Mouse (Mus musculus): Measurements from ENCODE around the gene Fgf11. TPM values are rescaled to one million over a fixed set of nuclear protein-coding genes. Genes with fewer than 3 reads are reported as not detected.

Fgf11 gene
- polyA plus RNA-seq, 1 experiment: not detected

DNA sequence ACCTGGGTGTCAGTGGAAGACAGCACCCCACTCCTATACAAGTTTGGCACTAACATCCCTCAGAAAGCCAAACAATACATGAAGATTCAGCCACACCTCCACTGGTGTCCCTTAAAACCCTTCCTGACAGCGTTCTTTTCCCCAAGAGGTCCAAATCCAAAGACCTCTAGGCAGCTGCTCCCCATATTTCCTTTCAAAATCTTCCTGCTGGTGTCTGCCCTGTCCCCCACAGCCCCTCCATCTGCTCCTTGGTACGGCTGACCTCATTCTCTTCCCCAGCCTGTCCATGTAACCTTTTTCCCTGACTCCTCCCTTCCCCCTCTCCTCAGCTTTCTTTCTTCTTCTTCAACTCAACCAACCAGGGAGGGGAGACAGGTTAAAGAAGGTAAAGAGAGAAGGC, 21.8 kb upstream of the Fgf11 start:
- TF ChIP-seq POLR2A (IDR thresholded peaks at IDR 0.05; ENCODE audit: insufficient read depth, low read depth, low read length): no peak
- no peak for TF ChIP-seq CTCF (IDR thresholded peaks at IDR 0.05; ENCODE audit: insufficient read depth, low read depth, low read length)
- H3K4me3 ChIP-seq (ENCODE audit: insufficient read depth, low read depth, low read length): no peak overlapping the region
- no peaks in the 10 kb centered on the region for H3K4me1 ChIP-seq (ENCODE audit: control insufficient read depth, insufficient read depth, low read length)
- 87% methylated on average over 2 of the region's 2 CpGs for WGBS
- H3K27ac ChIP-seq (ENCODE audit: insufficient read depth, low read depth, low read length): no peak overlapping the region

DNA sequence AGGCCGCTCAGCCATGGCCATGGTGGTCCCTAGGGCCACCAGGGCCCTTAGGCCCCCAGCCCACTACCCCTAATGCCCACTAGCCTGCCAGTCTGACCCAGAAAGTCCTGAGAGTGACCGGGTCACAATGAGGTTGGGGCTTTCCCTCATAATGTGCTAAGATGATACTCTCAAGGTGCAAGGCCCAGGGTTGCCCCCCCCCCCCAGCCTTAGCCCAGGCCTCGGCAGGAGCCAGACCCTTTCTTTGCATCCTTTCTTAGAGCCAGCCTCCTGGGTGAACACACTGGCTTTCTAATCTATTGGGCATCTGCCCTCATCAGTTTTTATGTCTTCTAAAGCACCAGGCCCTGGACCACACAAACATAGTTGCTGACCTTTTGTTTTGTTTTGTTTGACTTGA, 20.4 kb upstream of the Fgf11 start, which contains the start of gene Spem1:
TSS of gene Spem1 (minus strand) at position 101 of the 400 bp plus-strand sequence.
- Histone ChIP-seq H3K4me1 (ENCODE audit: control insufficient read depth, insufficient read depth, low read length) (no peaks in the 10 kb centered on the region), H3K4me3 (ENCODE audit: insufficient read depth, low read depth, low read length) (no peak within 1 kb of the TSS), H3K27ac (ENCODE audit: insufficient read depth, low read depth, low read length) (no peak within 1 kb of the TSS)
- WGBS: 83% methylated on average over 3 of the region's 3 CpGs
- TF ChIP-seq POLR2A (IDR thresholded peaks at IDR 0.05; ENCODE audit: insufficient read depth, low read depth, low read length): no peak
- TF ChIP-seq CTCF (IDR thresholded peaks at IDR 0.05; ENCODE audit: insufficient read depth, low read depth, low read length): no peak

DNA sequence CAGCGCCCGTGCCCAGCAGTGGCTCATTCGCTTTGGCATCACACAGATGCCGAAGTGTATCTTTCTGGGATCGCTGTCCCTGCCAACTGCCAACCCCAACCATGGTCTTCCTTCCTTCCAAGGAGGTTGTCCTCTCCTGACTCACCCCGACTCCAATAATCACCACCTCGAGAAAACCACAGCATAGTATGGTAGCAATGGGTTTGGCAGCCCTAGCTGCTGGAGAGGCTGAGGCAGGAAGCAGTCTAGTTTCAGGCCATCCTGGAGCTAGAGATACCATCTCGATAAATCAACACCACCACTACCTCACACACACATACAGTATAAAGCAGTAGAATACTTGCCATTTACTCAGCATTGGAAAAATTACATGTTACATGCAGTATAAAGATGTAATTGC, 17.2 kb upstream of the Fgf11 start:
- 93% methylated on average over 8 of the region's 8 CpGs for WGBS
- H3K4me3 ChIP-seq (ENCODE audit: insufficient read depth, low read depth, low read length): no peak overlapping the region
- no peaks in the 10 kb centered on the region for H3K4me1 ChIP-seq (ENCODE audit: control insufficient read depth, insufficient read depth, low read length)
- H3K27ac ChIP-seq (ENCODE audit: insufficient read depth, low read depth, low read length): no peak overlapping the region
- TF ChIP-seq POLR2A (IDR thresholded peaks at IDR 0.05; ENCODE audit: insufficient read depth, low read depth, low read length) (no peak), CTCF (IDR thresholded peaks at IDR 0.05; ENCODE audit: insufficient read depth, low read depth, low read length) (no peak)

DNA sequence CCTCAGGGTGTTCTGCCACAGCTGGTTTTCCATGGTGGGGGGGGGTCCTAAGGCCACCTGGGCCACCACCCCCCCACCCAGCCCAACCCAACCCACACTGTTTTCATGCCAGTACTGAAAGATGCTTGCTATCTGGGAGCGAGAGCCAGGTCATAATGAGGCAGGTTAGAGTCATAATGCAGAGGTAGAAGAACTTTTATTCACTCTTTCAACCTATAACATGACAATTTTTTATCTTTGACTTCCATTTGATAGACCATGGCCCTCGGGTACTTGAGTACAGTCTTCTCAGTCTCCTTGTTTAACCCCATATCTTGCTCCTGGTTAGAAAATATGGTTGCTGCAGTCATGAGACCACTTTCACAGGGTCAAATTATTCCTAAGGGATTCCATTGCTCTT, 16.7 kb upstream of the Fgf11 start, which contains the start of gene Spem2:
TSS of gene Spem2 (minus strand) at position 101 of the 400 bp plus-strand sequence.
- Histone ChIP-seq H3K27ac (ENCODE audit: insufficient read depth, low read depth, low read length) (no peak within 1 kb of the TSS), H3K4me1 (ENCODE audit: control insufficient read depth, insufficient read depth, low read length) (no peaks in the 10 kb centered on the region), H3K4me3 (ENCODE audit: insufficient read depth, low read depth, low read length) (no peak within 1 kb of the TSS)
- WGBS: 80% methylated on average over 2 of the region's 2 CpGs
- no peak for TF ChIP-seq POLR2A (IDR thresholded peaks at IDR 0.05; ENCODE audit: insufficient read depth, low read depth, low read length)
- no peak for TF ChIP-seq CTCF (IDR thresholded peaks at IDR 0.05; ENCODE audit: insufficient read depth, low read depth, low read length)

DNA sequence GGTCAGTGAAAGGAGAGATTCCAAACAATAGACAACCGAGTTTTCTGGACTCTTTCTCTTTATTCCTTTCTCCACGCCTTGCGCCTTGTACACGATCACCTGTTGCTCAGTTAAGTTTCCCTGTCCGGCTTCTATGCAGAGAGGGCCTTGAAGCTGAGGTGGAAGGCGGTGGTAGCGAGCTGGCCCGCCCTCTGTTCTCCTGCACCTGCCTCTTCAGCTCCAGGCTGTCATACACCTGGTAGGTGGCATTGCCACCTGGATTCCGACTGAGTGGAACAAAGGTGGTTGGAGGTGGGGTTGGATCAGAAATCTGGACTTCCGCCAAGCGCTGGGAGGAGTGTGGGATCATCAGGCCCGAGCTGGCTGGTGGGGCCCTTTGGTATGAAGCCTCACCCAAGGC, 14.9 kb upstream of the Fgf11 start:
- TF ChIP-seq CTCF (IDR thresholded peaks at IDR 0.05; ENCODE audit: insufficient read depth, low read depth, low read length) (no peak), POLR2A (IDR thresholded peaks at IDR 0.05; ENCODE audit: insufficient read depth, low read depth, low read length) (no peak)
- no peak overlapping the region for H3K27ac ChIP-seq (ENCODE audit: insufficient read depth, low read depth, low read length)
- WGBS: 92% methylated on average over 12 of the region's 12 CpGs
- no peak overlapping the region for H3K4me3 ChIP-seq (ENCODE audit: insufficient read depth, low read depth, low read length)
- no peaks in the 10 kb centered on the region for H3K4me1 ChIP-seq (ENCODE audit: control insufficient read depth, insufficient read depth, low read length)

DNA sequence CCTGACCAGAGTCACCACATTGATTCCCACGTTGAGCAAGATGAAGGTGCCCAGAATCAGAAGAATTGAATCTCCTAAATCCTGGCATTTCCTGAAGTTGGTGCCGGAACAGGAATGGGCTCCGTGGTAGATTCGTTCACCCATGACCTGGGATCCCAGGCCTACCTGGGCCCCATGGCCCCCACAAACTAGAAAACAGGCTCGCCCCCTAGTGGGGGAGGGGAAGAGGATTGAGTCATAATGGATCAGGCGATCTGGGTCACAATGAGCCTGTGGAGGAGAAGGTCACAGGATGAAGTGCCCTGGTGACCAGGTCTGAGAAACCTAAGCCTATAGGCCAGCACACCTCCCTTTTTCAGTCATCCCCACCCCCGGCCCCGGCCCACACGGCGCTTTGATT, 13.5 kb upstream of the Fgf11 start, which contains the start of gene Gm39566:
TSS of gene Gm39566 (minus strand) at position 144 of the 400 bp plus-strand sequence.
- 63% methylated on average over 10 of the region's 10 CpGs for WGBS
- no peak within 1 kb of the TSS for H3K27ac ChIP-seq (ENCODE audit: insufficient read depth, low read depth, low read length)

DNA sequence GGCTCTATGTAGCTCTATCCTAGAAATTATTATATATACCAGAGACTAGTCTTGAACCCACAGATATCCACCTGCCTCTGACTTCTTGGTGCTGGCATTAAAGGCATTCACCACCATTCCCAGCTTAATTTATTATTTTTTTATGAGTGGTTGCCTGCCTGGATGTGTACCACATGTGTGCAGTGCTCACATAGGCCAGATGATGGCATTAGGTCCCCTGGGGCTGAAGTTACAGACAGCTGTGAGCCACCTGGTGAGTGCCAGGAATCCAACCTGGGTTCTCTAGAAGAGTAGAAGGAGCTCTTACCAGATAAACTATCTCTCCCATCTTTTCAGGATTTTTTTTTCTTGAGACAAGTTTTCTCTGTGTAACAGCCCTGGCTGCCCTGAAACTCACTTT, 8.6 kb upstream of the Fgf11 start:
- Histone ChIP-seq H3K4me1 (ENCODE audit: control insufficient read depth, insufficient read depth, low read length) (no peaks in the 10 kb centered on the region), H3K27ac (ENCODE audit: insufficient read depth, low read depth, low read length) (no peak overlapping the region), H3K4me3 (ENCODE audit: insufficient read depth, low read depth, low read length) (no peak overlapping the region)
- TF ChIP-seq CTCF (IDR thresholded peaks at IDR 0.05; ENCODE audit: insufficient read depth, low read depth, low read length) (no peak), POLR2A (IDR thresholded peaks at IDR 0.05; ENCODE audit: insufficient read depth, low read depth, low read length) (no peak)

More for the DNA sequence above, 13.5 kb upstream of the Fgf11 start, which contains the start of gene Gm39566:
- no peak for TF ChIP-seq POLR2A (IDR thresholded peaks at IDR 0.05; ENCODE audit: insufficient read depth, low read depth, low read length)
- TF ChIP-seq CTCF (IDR thresholded peaks at IDR 0.05; ENCODE audit: insufficient read depth, low read depth, low read length): no peak
- Histone ChIP-seq H3K4me3 (ENCODE audit: insufficient read depth, low read depth, low read length) (no peak within 1 kb of the TSS), H3K4me1 (ENCODE audit: control insufficient read depth, insufficient read depth, low read length) (no peaks in the 10 kb centered on the region)

DNA sequence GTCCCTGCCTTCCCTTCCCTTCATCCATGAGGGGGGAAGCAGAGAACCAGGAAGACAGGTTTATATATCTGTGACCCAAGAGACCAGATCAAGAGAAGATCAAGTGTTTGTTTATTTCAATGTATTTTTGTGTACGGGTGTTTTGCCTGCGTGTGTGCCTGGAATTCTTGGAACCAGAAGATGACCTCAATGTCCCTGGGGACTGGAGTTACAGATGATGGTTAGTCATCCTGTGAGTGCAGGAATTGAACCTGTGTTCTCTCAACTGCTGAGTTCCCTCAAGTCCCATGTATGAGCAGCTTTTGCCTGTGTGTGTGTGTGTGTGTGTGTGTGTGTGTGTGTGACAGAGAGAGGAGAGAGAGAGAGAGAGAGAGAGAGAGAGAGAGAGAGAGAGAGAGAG, 6.0 kb upstream of the Fgf11 start:
- Histone ChIP-seq H3K4me3 (ENCODE audit: insufficient read depth, low read depth, low read length) (no peak overlapping the region), H3K4me1 (ENCODE audit: control insufficient read depth, insufficient read depth, low read length) (peaks cover 12% of the 10 kb centered on the region), H3K27ac (ENCODE audit: insufficient read depth, low read depth, low read length) (no peak overlapping the region)
- TF ChIP-seq CTCF (IDR thresholded peaks at IDR 0.05; ENCODE audit: insufficient read depth, low read depth, low read length): no peak
- TF ChIP-seq POLR2A (IDR thresholded peaks at IDR 0.05; ENCODE audit: insufficient read depth, low read depth, low read length): no peak
- WGBS: 85% methylated on average over 2 of the region's 2 CpGs

DNA sequence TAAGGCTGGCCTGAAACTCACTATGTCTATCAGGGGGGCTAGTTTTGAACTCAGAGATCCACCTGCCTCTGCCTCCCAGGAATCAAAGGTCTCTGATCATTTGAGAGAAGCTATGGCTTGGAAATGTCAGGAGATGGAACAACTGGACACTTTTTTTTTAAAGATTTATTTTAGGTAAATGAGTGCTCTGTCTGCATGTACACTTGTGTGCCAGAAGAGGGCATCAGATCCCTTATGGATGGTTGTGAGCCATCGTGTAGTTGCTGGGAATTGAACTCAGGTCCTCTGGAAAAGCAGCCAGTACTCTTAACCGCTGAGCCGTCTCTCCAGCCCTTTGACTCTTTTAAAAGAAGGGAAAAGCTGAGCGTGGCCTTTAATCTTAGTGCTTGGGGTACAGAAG, 4.7 kb upstream of the Fgf11 start:
- WGBS: 87% methylated on average over 4 of the region's 4 CpGs
- Histone ChIP-seq H3K27ac (ENCODE audit: insufficient read depth, low read depth, low read length) (no peak overlapping the region), H3K4me1 (ENCODE audit: control insufficient read depth, insufficient read depth, low read length) (peaks cover 20% of the 10 kb centered on the region), H3K4me3 (ENCODE audit: insufficient read depth, low read depth, low read length) (no peak overlapping the region)
- no peak for TF ChIP-seq POLR2A (IDR thresholded peaks at IDR 0.05; ENCODE audit: insufficient read depth, low read depth, low read length)
- TF ChIP-seq CTCF (IDR thresholded peaks at IDR 0.05; ENCODE audit: insufficient read depth, low read depth, low read length): no peak
